Mouse (Mus musculus): ENCODE measurements around the gene Slc12a7. TPM values are rescaled to one million over a fixed set of nuclear protein-coding genes. Genes with fewer than 3 reads are reported as not detected.

Gene Slc12a7
- total and polyA plus RNA-seq, 2 experiments from 2014 or later = 4.9 to 14.8 TPM

- no peak overlapping the region for H3K4me2 ChIP-seq (ENCODE audit: low read depth)
- H3K27ac ChIP-seq (ENCODE audit: low read depth, low read length) = no peak overlapping the region
- H3K36me3 ChIP-seq (ENCODE audit: insufficient read depth) = no peaks in the 10 kb centered on the region
- no peak for TF ChIP-seq CTCF (IDR thresholded peaks at IDR 0.05; ENCODE audit: low read depth)
- H3K9ac ChIP-seq = no peak overlapping the region
- WGBS = 83% methylated on average over 3 of the region's 3 CpGs
- H3K4me3 ChIP-seq (ENCODE audit: low read depth, low read length) = no peak overlapping the region
- no peaks in the 10 kb centered on the region for H3K9me3 ChIP-seq (ENCODE audit: low read length)
- DNase-seq (no peak), ATAC-seq (no peak)
- H3K27me3 ChIP-seq (ENCODE audit: insufficient read depth, low read length) = no peaks in the 10 kb centered on the region
- peaks cover 2% of the 10 kb centered on the region; the same call in 1 of the 2 replicates for H3K4me1 ChIP-seq (ENCODE audit: insufficient read depth)
Measured at GRCm38 (mm10) chr13:73777578-73777977, 44.7 kb downstream of the Slc12a7 start.

DNA sequence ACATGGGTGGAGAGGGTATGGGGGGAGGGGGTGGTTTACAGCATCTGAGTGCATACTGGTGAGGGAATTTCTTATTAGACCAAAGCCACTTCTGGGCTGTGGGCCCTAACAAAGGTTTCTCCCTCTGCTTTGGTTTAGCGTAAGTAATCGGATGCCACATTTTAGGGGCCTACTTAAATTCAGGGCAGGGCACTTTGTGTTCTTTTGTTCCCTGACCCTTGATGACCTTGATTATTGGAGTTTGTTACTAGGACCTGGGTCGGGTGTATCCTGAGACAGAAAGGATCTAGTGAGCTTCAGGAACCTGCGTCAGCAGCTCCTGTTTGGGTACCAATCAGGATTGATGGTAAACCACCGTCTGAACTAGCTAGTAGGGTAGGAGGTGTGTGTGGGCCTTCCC lies 49.6 kb downstream of the Slc12a7 start:
- DNase-seq (no peak), ATAC-seq (no peak)
- TF ChIP-seq CTCF (IDR thresholded peaks at IDR 0.05; ENCODE audit: low read depth) = no peak
- Histone ChIP-seq H3K9ac (no peak overlapping the region), H3K9me3 (ENCODE audit: low read length) (no peaks in the 10 kb centered on the region), H3K27ac (ENCODE audit: low read depth, low read length) (no peak overlapping the region), H3K4me3 (ENCODE audit: low read depth, low read length) (no peak overlapping the region), H3K4me1 (ENCODE audit: insufficient read depth) (no peaks in the 10 kb centered on the region), H3K27me3 (ENCODE audit: insufficient read depth, low read length) (no peaks in the 10 kb centered on the region), H3K4me2 (ENCODE audit: low read depth) (no peak overlapping the region), H3K36me3 (ENCODE audit: insufficient read depth) (no peaks in the 10 kb centered on the region)
- WGBS = 48% methylated on average over 5 of the region's 5 CpGs

DNA sequence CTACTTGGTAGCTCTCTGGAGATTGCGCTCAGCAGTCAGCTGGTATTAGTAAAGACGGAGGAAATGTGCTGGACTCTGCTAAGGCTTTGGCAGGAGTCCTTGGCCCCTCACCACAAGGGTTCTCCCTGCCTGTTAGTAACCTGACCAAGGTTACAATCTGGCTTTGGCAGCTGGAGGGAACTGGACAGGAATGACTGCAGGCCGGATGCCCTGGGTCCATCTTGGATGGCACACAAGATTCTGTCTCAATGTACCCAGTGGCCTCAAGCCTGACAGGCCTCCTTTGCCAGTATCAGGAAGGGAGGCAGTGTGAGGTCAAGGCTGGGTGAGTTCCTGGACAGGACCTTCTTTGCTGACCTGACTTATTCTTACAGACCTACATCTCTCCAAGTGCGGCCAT lies 59.3 kb downstream of the Slc12a7 start:
- DNase-seq (no peak), ATAC-seq (no peak)
- Histone ChIP-seq H3K36me3 (ENCODE audit: insufficient read depth) (no peaks in the 10 kb centered on the region), H3K9me3 (ENCODE audit: low read length) (no peaks in the 10 kb centered on the region), H3K4me2 (ENCODE audit: low read depth) (no peak overlapping the region), H3K27ac (ENCODE audit: low read depth, low read length) (no peak overlapping the region), H3K4me3 (ENCODE audit: low read depth, low read length) (no peak overlapping the region), H3K9ac (no peak overlapping the region), H3K4me1 (ENCODE audit: insufficient read depth) (no peaks in the 10 kb centered on the region), H3K27me3 (ENCODE audit: insufficient read depth, low read length) (no peaks in the 10 kb centered on the region)
- TF ChIP-seq CTCF (IDR thresholded peaks at IDR 0.05; ENCODE audit: low read depth) = no peak
- 91% methylated on average over 4 of the region's 4 CpGs for WGBS

DNA sequence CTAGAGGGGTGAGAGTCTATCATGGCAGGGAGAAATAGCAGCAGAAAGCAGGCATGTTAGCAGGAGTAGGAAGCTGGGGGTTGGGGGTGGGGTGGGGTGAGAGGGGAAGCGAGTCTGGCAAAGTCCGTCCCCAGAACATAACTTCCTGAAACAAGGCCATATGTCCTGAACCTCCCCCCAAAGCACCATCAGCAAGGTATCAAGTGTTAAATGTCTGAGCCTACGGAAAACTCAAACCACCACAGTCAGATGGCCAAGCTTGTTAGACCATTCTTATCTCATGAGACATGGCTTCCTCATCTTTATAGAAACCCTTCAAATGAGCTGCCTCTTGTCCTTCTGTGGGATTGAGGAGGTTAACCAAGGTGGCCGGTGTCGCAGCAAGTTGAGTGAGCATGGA lies 60.3 kb downstream of the Slc12a7 start:
- Histone ChIP-seq H3K4me3 (ENCODE audit: low read depth, low read length) (no peak overlapping the region), H3K4me2 (ENCODE audit: low read depth) (no peak overlapping the region), H3K27me3 (ENCODE audit: insufficient read depth, low read length) (no peaks in the 10 kb centered on the region), H3K4me1 (ENCODE audit: insufficient read depth) (no peaks in the 10 kb centered on the region), H3K9me3 (ENCODE audit: low read length) (no peaks in the 10 kb centered on the region), H3K9ac (no peak overlapping the region), H3K27ac (ENCODE audit: low read depth, low read length) (no peak overlapping the region), H3K36me3 (ENCODE audit: insufficient read depth) (no peaks in the 10 kb centered on the region)
- WGBS = 94% methylated on average over 5 of the region's 5 CpGs
- ATAC-seq (no peak), DNase-seq (no peak)
- no peak for TF ChIP-seq CTCF (IDR thresholded peaks at IDR 0.05; ENCODE audit: low read depth)

- Histone ChIP-seq H3K27me3 (ENCODE audit: insufficient read depth, low read length) (no peaks in the 10 kb centered on the region), H3K36me3 (ENCODE audit: insufficient read depth) (no peaks in the 10 kb centered on the region)
Measured at GRCm38 (mm10) chr13:73799110-73799509, 66.2 kb downstream of the Slc12a7 start.

GRCm38 (mm10) chr13:73803450-73804178 lies 70.7 kb downstream of the Slc12a7 start:
- Histone ChIP-seq H3K27me3 (ENCODE audit: insufficient read depth, low read length) (no peaks in the 10 kb centered on the region), H3K27ac (ENCODE audit: low read depth, low read length) (no peak overlapping the region), H3K9me3 (ENCODE audit: low read length) (no peaks in the 10 kb centered on the region), H3K4me3 (ENCODE audit: low read depth, low read length) (no peak overlapping the region), H3K4me2 (ENCODE audit: low read depth) (no peak overlapping the region), H3K9ac (no peak overlapping the region), H3K4me1 (ENCODE audit: insufficient read depth) (no peaks in the 10 kb centered on the region), H3K36me3 (ENCODE audit: insufficient read depth) (no peaks in the 10 kb centered on the region)
- DNase-seq = no peak
- no peak for TF ChIP-seq CTCF (IDR thresholded peaks at IDR 0.05; ENCODE audit: low read depth)
- WGBS = 92% methylated on average over 8 of the region's 8 CpGs
- no peak for ATAC-seq

More at GRCm38 (mm10) chr13:73799110-73799509, 66.2 kb downstream of the Slc12a7 start:
- TF ChIP-seq CTCF (IDR thresholded peaks at IDR 0.05; ENCODE audit: low read depth) = no peak
- WGBS = 85% methylated on average over 5 of the region's 5 CpGs
- no peak overlapping the region for H3K9ac ChIP-seq
- no peak overlapping the region for H3K4me3 ChIP-seq (ENCODE audit: low read depth, low read length)
- H3K27ac ChIP-seq (ENCODE audit: low read depth, low read length) = no peak overlapping the region
- H3K4me1 ChIP-seq (ENCODE audit: insufficient read depth) = no peaks in the 10 kb centered on the region
- no peak overlapping the region for H3K4me2 ChIP-seq (ENCODE audit: low read depth)
- H3K9me3 ChIP-seq (ENCODE audit: low read length) = no peaks in the 10 kb centered on the region
- ATAC-seq (no peak), DNase-seq (no peak)

DNA sequence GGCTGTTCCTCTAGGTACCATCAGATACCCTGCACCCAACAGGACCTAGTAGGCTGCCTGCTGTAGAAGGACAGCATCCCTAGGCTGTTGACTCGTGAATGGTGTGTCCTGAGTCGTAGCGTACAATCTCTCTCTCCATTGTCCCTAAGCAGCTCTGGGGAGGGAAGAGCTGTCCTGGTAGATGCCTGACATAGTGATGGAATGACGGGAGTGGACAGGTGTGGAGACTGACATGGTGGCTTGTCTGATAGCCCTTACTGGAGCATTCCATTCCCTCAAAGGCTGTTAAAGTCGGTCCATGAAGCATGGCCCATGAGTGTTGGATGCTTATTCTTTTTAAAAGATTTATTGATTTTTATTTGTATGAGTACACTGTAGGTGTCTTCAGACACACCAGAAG lies 72.0 kb downstream of the Slc12a7 start:
- no peak overlapping the region for H3K4me2 ChIP-seq (ENCODE audit: low read depth)
- H3K27ac ChIP-seq (ENCODE audit: low read depth, low read length) = no peak overlapping the region
- no peak for DNase-seq
- no peaks in the 10 kb centered on the region for H3K36me3 ChIP-seq (ENCODE audit: insufficient read depth)
- no peaks in the 10 kb centered on the region for H3K27me3 ChIP-seq (ENCODE audit: insufficient read depth, low read length)
- no peak overlapping the region for H3K4me3 ChIP-seq (ENCODE audit: low read depth, low read length)
- TF ChIP-seq CTCF (IDR thresholded peaks at IDR 0.05; ENCODE audit: low read depth) = no peak
- no peak for ATAC-seq
- H3K9ac ChIP-seq = no peak overlapping the region
- WGBS = 96% methylated on average over 5 of the region's 5 CpGs
- H3K9me3 ChIP-seq (ENCODE audit: low read length) = no peaks in the 10 kb centered on the region
- H3K4me1 ChIP-seq (ENCODE audit: insufficient read depth) = no peaks in the 10 kb centered on the region

Data from forebrain, postnatal 0 days (tissue).